Mouse (Mus musculus) midbrain, embryonic 16.5 days (tissue): ENCODE results near the gene Lrrc63. TPM values are rescaled to one million over a fixed set of nuclear protein-coding genes. Genes with fewer than 3 reads are reported as not detected.

Experiments
- ATAC-seq: fragments of 200-750 bp; cut with Nextera tagmentation; 2 replicates; pipeline ENCODE4 v1.8.0; 2017; ENCODE audit warnings: moderate TSS enrichment
- H3K27ac ChIP-seq: fragments of 300-500 bp; sonication (generic); 2 replicates; pipeline ENCODE4 v1.5.1; 2014; ENCODE audit warnings: mild to moderate bottlenecking, low read length, mixed read lengths
- H3K27me3 ChIP-seq: fragments of 300-500 bp; sonication (generic); 2 replicates; pipeline ENCODE4 v1.6.1; 2014; ENCODE audit warnings: low read depth, low read length, mixed read lengths; ENCODE audit not compliant: control insufficient read depth, insufficient read depth
- H3K36me3 ChIP-seq: fragments of 300-500 bp; sonication (generic); 2 replicates; pipeline ENCODE4 v1.6.1; 2014; ENCODE audit warnings: mild to moderate bottlenecking, low read length, moderate library complexity, mixed read lengths; ENCODE audit not compliant: control insufficient read depth, insufficient read depth
- H3K4me1 ChIP-seq: fragments of 300-500 bp; sonication (generic); 2 replicates; pipeline ENCODE4 v1.6.1; 2014; ENCODE audit warnings: mild to moderate bottlenecking, low read length, mixed read lengths; ENCODE audit not compliant: control insufficient read depth, insufficient read depth
- H3K4me2 ChIP-seq: fragments of 300-500 bp; sonication (generic); 2 replicates; pipeline ENCODE4 v1.6.1; 2014; ENCODE audit warnings: mild to moderate bottlenecking, low read length, mixed read lengths
- H3K4me3 ChIP-seq: fragments of 300-500 bp; sonication (generic); 2 replicates; pipeline ENCODE4 v1.5.1; 2014; ENCODE audit warnings: low read depth, mild to moderate bottlenecking, low read length, moderate library complexity, mixed read lengths
- H3K9ac ChIP-seq: fragments of 300-500 bp; sonication (generic); 2 replicates; pipeline ENCODE4 v1.6.1; 2014; ENCODE audit warnings: low read depth, low read length, mixed read lengths
- H3K9me3 ChIP-seq: fragments of 300-500 bp; sonication (generic); replicated peaks from 2 replicates; pipeline ENCODE4 v1.6.1; 2014; ENCODE audit warnings: mild to moderate bottlenecking, low read length, mixed read lengths; ENCODE audit not compliant: control insufficient read depth, poor library complexity, severe bottlenecking
- WGBS: fragments of 180-500 bp; shearing (Covaris S2); extraction: QIAGEN DNeasy Blood & Tissue Kit; methylation state at CpG from one replicate; pipeline ENCODE4 v1.1.7; 2014; 5-methylcytosine and 5-hydroxymethylcytosine counted together
- polyA plus RNA-seq: library from polyadenylated mRNA; unstranded; fragments of >200 nt; fragmentation: Nextera tagmentation; extraction: Ambion mirVana; gene quantifications from 2 replicates; pipeline ENCODE4 v1.2.1, GENCODE M21; 2015

Gene Lrrc63
- polyA plus RNA-seq = not detected in 2 replicates

GRCm38 (mm10) chr14:75130501-75131318 lies at the start of gene Lrrc63, which contains the start of gene Lcp1:
Gene Lrrc63, minus strand, starts transcription at chr14:75130881.
Gene Lcp1, plus strand, starts transcription at chr14:75131101.
- Histone ChIP-seq H3K9ac (peak within 1 kb of the TSS; percentile 68), H3K4me2 (peak within 1 kb of the TSS; percentile 88), H3K4me3 (peak within 1 kb of the TSS; percentile 70), H3K27me3 (no peaks in the 10 kb centered on the region), H3K4me1 (peaks cover 5% of the 10 kb centered on the region; the same call in 1 of the 2 replicates), H3K9me3 (no peaks in the 10 kb centered on the region), H3K36me3 (no peaks in the 10 kb centered on the region), H3K27ac (peak within 1 kb of the TSS; percentile 29; the same call in 1 of the 2 replicates)
- ATAC-seq = peak; percentile 93
- under 1% methylated on average over 40 of the region's 42 CpGs for WGBS

- WGBS = 85% methylated on average over 20 of the region's 20 CpGs
- no peak for ATAC-seq
These were observed 48.7 kb upstream of the Lrrc63 start for GRCm38 (mm10) chr14:75179255-75179963.

GRCm38 (mm10) chr14:75178801-75179211 lies 48.1 kb upstream of the Lrrc63 start:
- no peak for ATAC-seq
- Histone ChIP-seq H3K27ac (no peak overlapping the region), H3K4me1 (no peaks in the 10 kb centered on the region), H3K4me3 (no peak overlapping the region), H3K9ac (no peak overlapping the region), H3K9me3 (no peaks in the 10 kb centered on the region), H3K27me3 (no peaks in the 10 kb centered on the region), H3K36me3 (no peaks in the 10 kb centered on the region), H3K4me2 (no peak overlapping the region)
- WGBS = 87% methylated on average over 10 of the region's 10 CpGs

More at GRCm38 (mm10) chr14:75179255-75179963, 48.7 kb upstream of the Lrrc63 start:
- no peak overlapping the region for H3K27ac ChIP-seq
- H3K9me3 ChIP-seq = no peaks in the 10 kb centered on the region
- H3K4me3 ChIP-seq = no peak overlapping the region
- H3K4me2 ChIP-seq = no peak overlapping the region
- H3K9ac ChIP-seq = no peak overlapping the region
- H3K4me1 ChIP-seq = no peaks in the 10 kb centered on the region
- no peaks in the 10 kb centered on the region for H3K27me3 ChIP-seq
- H3K36me3 ChIP-seq = no peaks in the 10 kb centered on the region

- H3K36me3 ChIP-seq = no peaks in the 10 kb centered on the region
- no peak overlapping the region for H3K9ac ChIP-seq
- no peaks in the 10 kb centered on the region for H3K4me1 ChIP-seq
- ATAC-seq = no peak
- H3K9me3 ChIP-seq = no peaks in the 10 kb centered on the region
- H3K4me3 ChIP-seq = no peak overlapping the region
- no peaks in the 10 kb centered on the region for H3K27me3 ChIP-seq
- WGBS = 88% methylated on average over 14 of the region's 14 CpGs
- H3K27ac ChIP-seq = no peak overlapping the region
- no peak overlapping the region for H3K4me2 ChIP-seq
These were observed 47.7 kb upstream of the Lrrc63 start for GRCm38 (mm10) chr14:75178384-75178793.

- Histone ChIP-seq H3K4me1 (no peaks in the 10 kb centered on the region), H3K27ac (no peak overlapping the region), H3K27me3 (no peaks in the 10 kb centered on the region), H3K4me2 (no peak overlapping the region), H3K4me3 (no peak overlapping the region), H3K36me3 (no peaks in the 10 kb centered on the region), H3K9me3 (no peaks in the 10 kb centered on the region), H3K9ac (no peak overlapping the region)
- 72% methylated on average over 3 of the region's 3 CpGs for WGBS
- ATAC-seq = no peak
These were observed 46.7 kb upstream of the Lrrc63 start for GRCm38 (mm10) chr14:75177400-75177799.

- no peak overlapping the region for H3K27ac ChIP-seq
- H3K4me3 ChIP-seq = no peak overlapping the region
- H3K4me2 ChIP-seq = no peak overlapping the region
- H3K4me1 ChIP-seq = no peaks in the 10 kb centered on the region
- no peaks in the 10 kb centered on the region for H3K27me3 ChIP-seq
- no peaks in the 10 kb centered on the region for H3K36me3 ChIP-seq
- ATAC-seq = no peak
- 73% methylated on average over 4 of the region's 4 CpGs for WGBS
- no peak overlapping the region for H3K9ac ChIP-seq
- no peaks in the 10 kb centered on the region for H3K9me3 ChIP-seq
These were observed 45.9 kb upstream of the Lrrc63 start for GRCm38 (mm10) chr14:75176425-75177045.

GRCm38 (mm10) chr14:75175781-75176180 lies 45.1 kb upstream of the Lrrc63 start:
- Histone ChIP-seq H3K36me3 (no peaks in the 10 kb centered on the region), H3K4me3 (no peak overlapping the region), H3K4me2 (no peak overlapping the region), H3K27me3 (no peaks in the 10 kb centered on the region), H3K4me1 (no peaks in the 10 kb centered on the region), H3K9me3 (no peaks in the 10 kb centered on the region), H3K27ac (no peak overlapping the region), H3K9ac (no peak overlapping the region)
- WGBS = 88% methylated on average over 7 of the region's 7 CpGs
- no peak for ATAC-seq

- no peak overlapping the region for H3K4me3 ChIP-seq
- H3K4me2 ChIP-seq = no peak overlapping the region
- H3K4me1 ChIP-seq = no peaks in the 10 kb centered on the region
- no peak overlapping the region for H3K9ac ChIP-seq
- 89% methylated on average over 9 of the region's 9 CpGs for WGBS
- H3K9me3 ChIP-seq = no peaks in the 10 kb centered on the region
- H3K27me3 ChIP-seq = no peaks in the 10 kb centered on the region
- H3K27ac ChIP-seq = no peak overlapping the region
- no peak for ATAC-seq
- no peaks in the 10 kb centered on the region for H3K36me3 ChIP-seq
These were observed 44.3 kb upstream of the Lrrc63 start for GRCm38 (mm10) chr14:75174731-75175555.
